Mouse (Mus musculus): Measurements from ENCODE around the gene 1700123O20Rik.

GRCm38 (mm10) chr14:54699586-54699985 lies 13.6 kb downstream of the 1700123O20Rik start:
- TF ChIP-seq CTCF (IDR thresholded peaks at IDR 0.05; ENCODE audit: low read depth, low read length) (no peak), POLR2AphosphoS5 (IDR thresholded peaks at IDR 0.05; ENCODE audit: insufficient replicate concordance, low read depth, low read length) (no peak), GATA1 (IDR thresholded peaks at IDR 0.05; ENCODE audit: borderline replicate concordance, low read length) (no peak), TAL1 (conservative IDR thresholded peaks at IDR 0.05; ENCODE audit: low read depth, low read length) (no peak), GATA2 (IDR thresholded peaks at IDR 0.05; ENCODE audit: borderline replicate concordance, low read depth, low read length) (no peak)
